ENCODE assay signal across 19 mouse cellular contexts in genomic region chr4:129230926-129231325, GRCm38 (mm10). TPM values are rescaled to one million over a fixed set of nuclear protein-coding genes. Genes with fewer than 3 reads are reported as not detected.
DNase-seq lines count a peak whose midpoint lies in the region; ATAC-seq and TF ChIP-seq lines count a peak whose summit lies in the region.
"Had no signal": no experiment of that assay in that cellular context is flagged by ENCODE, and none has a peak within 500 bp of the region (broad histone marks: within the 10 kb centered on the region; RNA-seq: fewer than 3 reads in every experiment).

No protein-coding gene starts in this region.

- no peak overlapping the region for H3K4me2 ChIP-seq in kidney, embryonic 16.5 days (replicated peaks; ENCODE audit: low read depth, low read length)
- no peak overlapping the region for H3K4me2 ChIP-seq in stomach, embryonic 14.5 days (replicated peaks; ENCODE audit: low read depth, low read length)
- H3K4me2 ChIP-seq in midbrain, embryonic 11.5 days: no peak overlapping the region
- H3K4me2 ChIP-seq: embryonic facial prominence, embryonic 12.5 days; hindbrain, embryonic 13.5 days; neural tube, embryonic 13.5 days had no signal

- TF ChIP-seq POLR2A in ES-Bruce4 (IDR thresholded peaks at IDR 0.05; ENCODE audit: insufficient read depth, low read length): no peak

- no peaks in the 10 kb centered on the region for H3K27me3 ChIP-seq in kidney, embryonic 16.5 days (ENCODE audit: insufficient read depth, low read length)
- no peaks in the 10 kb centered on the region for H3K27me3 ChIP-seq in ES-Bruce4 (ENCODE audit: control insufficient read depth, insufficient read depth, low read length, poor library complexity, severe bottlenecking)
- H3K27me3 ChIP-seq in stomach, embryonic 14.5 days (ENCODE audit: control insufficient read depth, insufficient read depth, low read length): no peaks in the 10 kb centered on the region
- H3K27me3 ChIP-seq in midbrain, embryonic 11.5 days (ENCODE audit: control insufficient read depth, insufficient read depth, low read length): no peaks in the 10 kb centered on the region
- H3K27me3 ChIP-seq: neural tube, embryonic 13.5 days had no signal

- 61% methylated on average over 8 of the region's 8 CpGs for WGBS in kidney, embryonic 16.5 days
- 58% methylated on average over 8 of the region's 8 CpGs for WGBS in stomach, embryonic 14.5 days
- 58% methylated on average over 8 of the region's 8 CpGs for WGBS in midbrain, embryonic 11.5 days

- peak; percentile 78 for TF ChIP-seq EP300 in ES-Bruce4 (IDR thresholded peaks at IDR 0.05; ENCODE audit: insufficient read depth, low read depth, low read length)

- no peak overlapping the region for H3K9ac ChIP-seq in kidney, embryonic 16.5 days (replicated peaks; ENCODE audit: low read length)
- H3K9ac ChIP-seq in ES-Bruce4 (ENCODE audit: low read depth, poor library complexity, severe bottlenecking): peak overlapping the region; percentile 34
- no peak overlapping the region for H3K9ac ChIP-seq in stomach, embryonic 14.5 days (replicated peaks; ENCODE audit: low read depth, low read length)
- H3K9ac ChIP-seq in midbrain, embryonic 11.5 days (ENCODE audit: low read length): no peak overlapping the region
- H3K9ac ChIP-seq: embryonic facial prominence, embryonic 12.5 days; hindbrain, embryonic 13.5 days; neural tube, embryonic 13.5 days had no signal

- DNase-seq in kidney, postnatal 14 days: no peak
- peak; percentile 93 for DNase-seq in R1 (ENCODE audit: low read depth, low spot score)
- DNase-seq in gastrocnemius, adult 18-20 months (ENCODE audit: low spot score): no peak
- no peak for DNase-seq in midbrain, embryonic 11.5 days (ENCODE audit: low spot score, missing footprints)
- DNase-seq: gastrocnemius, postnatal 25 days; heart, postnatal 10 days; left cerebral cortex, postnatal 4 days; lung, postnatal 14 days; right cerebral cortex, postnatal 14 days had no signal

- ATAC-seq in kidney, embryonic 16.5 days (ENCODE audit: low FRiP score, low TSS enrichment): no peak
- no peak for ATAC-seq in stomach, embryonic 14.5 days (ENCODE audit: insufficient number of reproducible peaks, insufficient read depth, low FRiP score, low read depth)
- no peak for ATAC-seq in midbrain, embryonic 11.5 days (ENCODE audit: low FRiP score)
- ATAC-seq: activated CD4-positive, CD25-positive, alpha-beta regulatory T cell, adult 4 months had no signal

- H3K4me3 ChIP-seq in kidney, embryonic 16.5 days (ENCODE audit: low read length): no peak overlapping the region
- H3K4me3 ChIP-seq in ES-Bruce4 (ENCODE audit: low read depth, low read length): peak overlapping the region; percentile 30
- H3K4me3 ChIP-seq in stomach, embryonic 14.5 days (ENCODE audit: low read depth, low read length): no peak overlapping the region
- no peak overlapping the region for H3K4me3 ChIP-seq in midbrain, embryonic 11.5 days (ENCODE audit: low read depth, low read length)
- H3K4me3 ChIP-seq: embryonic facial prominence, embryonic 12.5 days; heart, embryonic 10.5 days; hindbrain, embryonic 13.5 days; liver, embryonic 15.5 days; neural tube, embryonic 13.5 days had no signal

- no peak for TF ChIP-seq CTCF in ES-Bruce4 (IDR thresholded peaks at IDR 0.05; ENCODE audit: low read depth, low read length)

- H3K36me3 ChIP-seq in kidney, embryonic 16.5 days (ENCODE audit: insufficient read depth, low read length): no peaks in the 10 kb centered on the region
- no peaks in the 10 kb centered on the region for H3K36me3 ChIP-seq in ES-Bruce4 (ENCODE audit: control insufficient read depth, insufficient read depth, low read length, poor library complexity, severe bottlenecking)
- no peaks in the 10 kb centered on the region for H3K36me3 ChIP-seq in stomach, embryonic 14.5 days (ENCODE audit: control insufficient read depth, insufficient read depth, low read length)
- no peaks in the 10 kb centered on the region for H3K36me3 ChIP-seq in midbrain, embryonic 11.5 days (ENCODE audit: control insufficient read depth, insufficient read depth, low read length)
- H3K36me3 ChIP-seq: embryonic facial prominence, embryonic 12.5 days; heart, embryonic 10.5 days; hindbrain, embryonic 13.5 days; liver, embryonic 15.5 days; neural tube, embryonic 13.5 days had no signal

- H3K9me3 ChIP-seq in kidney, embryonic 16.5 days (ENCODE audit: low read length): no peaks in the 10 kb centered on the region
- H3K9me3 ChIP-seq in ES-Bruce4 (replicated peaks; ENCODE audit: control insufficient read depth, insufficient read depth, low read length, poor library complexity, severe bottlenecking): no peaks in the 10 kb centered on the region
- no peaks in the 10 kb centered on the region for H3K9me3 ChIP-seq in stomach, embryonic 14.5 days (ENCODE audit: control insufficient read depth, low read depth, low read length)
- no peaks in the 10 kb centered on the region for H3K9me3 ChIP-seq in midbrain, embryonic 11.5 days (ENCODE audit: control insufficient read depth, low read length)
- H3K9me3 ChIP-seq: embryonic facial prominence, embryonic 12.5 days; heart, embryonic 10.5 days; hindbrain, embryonic 13.5 days; liver, embryonic 15.5 days; neural tube, embryonic 13.5 days had no signal

- H3K4me1 ChIP-seq in kidney, embryonic 16.5 days (ENCODE audit: insufficient read depth, low read length): peaks cover 76% of the 10 kb centered on the region
- H3K4me1 ChIP-seq in ES-Bruce4 (ENCODE audit: control insufficient read depth, insufficient read depth, low read length): peaks cover 12% of the 10 kb centered on the region
- H3K4me1 ChIP-seq in stomach, embryonic 14.5 days (ENCODE audit: control insufficient read depth, insufficient read depth, low read length): peaks cover 33% of the 10 kb centered on the region
- peaks cover 24% of the 10 kb centered on the region for H3K4me1 ChIP-seq in midbrain, embryonic 11.5 days (ENCODE audit: control insufficient read depth, insufficient read depth, low read length)

- peak overlapping the region; percentile 79; the same call in 1 of the 2 replicates for H3K27ac ChIP-seq in kidney, embryonic 16.5 days (ENCODE audit: low read length)
- peak overlapping the region; percentile 94 for H3K27ac ChIP-seq in ES-Bruce4 (ENCODE audit: insufficient read depth, low read length)
- peak overlapping the region; percentile 92 for H3K27ac ChIP-seq in stomach, embryonic 14.5 days (ENCODE audit: low read length)
- no peak overlapping the region for H3K27ac ChIP-seq in midbrain, embryonic 11.5 days (ENCODE audit: low read depth, low read length)
- H3K27ac ChIP-seq: heart, embryonic 10.5 days; hindbrain, embryonic 13.5 days; neural tube, embryonic 13.5 days had no signal

RNA-seq across cellular contexts. Expression of gene C77080, which starts 30.3 kb away (rescaled TPM):
- 9.3 and 10.4 TPM in 2 replicates for polyA plus RNA-seq in kidney, embryonic 16.5 days (2015; fragmentation: Nextera tagmentation; extraction: Ambion mirVana)
- 50.2 and 55.1 TPM in 2 replicates for polyA plus RNA-seq in ES-Bruce4 (2011; ENCODE audit: insufficient read depth, insufficient read length, low read depth, missing spikeins)
- 6.8 and 8.0 TPM in 2 replicates for polyA plus RNA-seq in stomach, embryonic 14.5 days (2014; fragmentation: Nextera tagmentation; extraction: Ambion mirVana)
- total RNA-seq in gastrocnemius, adult 18-20 months (2021): 1 to 10 TPM; 1.4 to 1.8 TPM
- 3.3 and 3.7 TPM in 2 replicates for polyA plus RNA-seq in midbrain, embryonic 11.5 days (2014; fragmentation: Nextera tagmentation; extraction: Ambion mirVana)

RNA-seq across cellular contexts. Expression of gene Yars, which starts 41.4 kb away (rescaled TPM):
- polyA plus RNA-seq in kidney, embryonic 16.5 days (2015; fragmentation: Nextera tagmentation; extraction: Ambion mirVana): 85.0 and 89.6 TPM in 2 replicates
- 90.6 and 99.8 TPM in 2 replicates for polyA plus RNA-seq in ES-Bruce4 (2011; ENCODE audit: insufficient read depth, insufficient read length, low read depth, missing spikeins)
- 81.6 and 84.6 TPM in 2 replicates for polyA plus RNA-seq in stomach, embryonic 14.5 days (2014; fragmentation: Nextera tagmentation; extraction: Ambion mirVana)
- total RNA-seq in gastrocnemius, adult 18-20 months (2021): 10 to 100 TPM; 38.8 to 39.5 TPM
- polyA plus RNA-seq in midbrain, embryonic 11.5 days (2014; fragmentation: Nextera tagmentation; extraction: Ambion mirVana): 105 and 106 TPM in 2 replicates

RNA-seq across cellular contexts. Expression of gene S100pbp, which starts 41.4 kb away (rescaled TPM):
- 23.2 and 25.6 TPM in 2 replicates for polyA plus RNA-seq in kidney, embryonic 16.5 days (2015; fragmentation: Nextera tagmentation; extraction: Ambion mirVana)
- polyA plus RNA-seq in ES-Bruce4 (2011; ENCODE audit: insufficient read depth, insufficient read length, low read depth, missing spikeins): 80.0 and 83.5 TPM in 2 replicates
- polyA plus RNA-seq in stomach, embryonic 14.5 days (2014; fragmentation: Nextera tagmentation; extraction: Ambion mirVana): 18.2 and 20.3 TPM in 2 replicates
- 1 to 10 TPM; 2.9 to 4.1 TPM for total RNA-seq in gastrocnemius, adult 18-20 months (2021)
- polyA plus RNA-seq in midbrain, embryonic 11.5 days (2014; fragmentation: Nextera tagmentation; extraction: Ambion mirVana): 20.0 and 26.9 TPM in 2 replicates

RNA-seq across cellular contexts. Expression of gene Sync, which starts 56.5 kb away (rescaled TPM):
- 1.2 and 1.3 TPM in 2 replicates for polyA plus RNA-seq in kidney, embryonic 16.5 days (2015; fragmentation: Nextera tagmentation; extraction: Ambion mirVana)
- polyA plus RNA-seq in ES-Bruce4 (2011; ENCODE audit: insufficient read depth, insufficient read length, low read depth, missing spikeins): 0.87 and 0.90 TPM in 2 replicates
- polyA plus RNA-seq in stomach, embryonic 14.5 days (2014; fragmentation: Nextera tagmentation; extraction: Ambion mirVana): 1.7 and 1.9 TPM in 2 replicates
- 10 to 100 TPM; 49.2 to 49.5 TPM for total RNA-seq in gastrocnemius, adult 18-20 months (2021)
- polyA plus RNA-seq in midbrain, embryonic 11.5 days (2014; fragmentation: Nextera tagmentation; extraction: Ambion mirVana): 0.51 and 0.53 TPM in 2 replicates
- total RNA-seq: common myeloid progenitor, adult 5-6 weeks had no signal
